Mouse (Mus musculus) heart, postnatal 0 days (tissue): ENCODE data around the gene Kansl3. TPM values are rescaled to one million over a fixed set of nuclear protein-coding genes. Genes with fewer than 3 reads are reported as not detected.

Source experiments
- ATAC-seq: fragments of 200-750 bp; cut with Nextera tagmentation; 2 replicates; pipeline ENCODE4 v1.8.0; 2017; ENCODE audit warnings: low read depth, moderate number of reproducible peaks, moderate library complexity; ENCODE audit not compliant: insufficient read depth
- DNase-seq: peaks from one replicate; pipeline ENCODE4 v3.0.0-alpha.2; 2016; ENCODE audit warnings: low spot score
- H3K27ac ChIP-seq: fragments of 300-500 bp; sonication (generic); 2 replicates; pipeline ENCODE4 v1.5.1; 2014; ENCODE audit warnings: low read depth, mild to moderate bottlenecking
- H3K27me3 ChIP-seq: fragments of 300-500 bp; sonication (generic); 2 replicates; pipeline ENCODE4 v1.6.1; 2014; ENCODE audit warnings: low read length, mixed read lengths; ENCODE audit not compliant: control insufficient read depth, insufficient read depth
- H3K36me3 ChIP-seq: fragments of 300-500 bp; sonication (generic); replicated peaks from 2 replicates; pipeline ENCODE4 v1.6.1; 2014; ENCODE audit warnings: low read length, mixed read lengths; ENCODE audit not compliant: control insufficient read depth, insufficient read depth
- H3K4me1 ChIP-seq: fragments of 300-500 bp; sonication (generic); 2 replicates; pipeline ENCODE4 v1.6.1; 2014; ENCODE audit warnings: antibody characterized with exemption; ENCODE audit not compliant: control insufficient read depth, insufficient read depth
- H3K4me2 ChIP-seq: fragments of 300-500 bp; sonication (generic); 2 replicates; pipeline ENCODE4 v1.6.1; 2014; ENCODE audit warnings: low read depth, mild to moderate bottlenecking, low read length, moderate library complexity
- H3K4me3 ChIP-seq: fragments of 300-500 bp; sonication (generic); 2 replicates; pipeline ENCODE4 v1.5.1; 2014; ENCODE audit warnings: low read depth, low read length
- H3K9ac ChIP-seq: fragments of 300-500 bp; sonication (generic); replicated peaks from 2 replicates; pipeline ENCODE4 v1.6.1; 2014; ENCODE audit warnings: low read depth, low read length, mixed read lengths
- H3K9me3 ChIP-seq: fragments of 300-500 bp; sonication (generic); replicated peaks from 2 replicates; pipeline ENCODE4 v1.6.1; 2016; ENCODE audit warnings: low read length; ENCODE audit not compliant: control insufficient read depth
- CTCF ChIP-seq: IDR thresholded peaks from 2 replicates; pipeline ENCODE4 v1.5.1; 2016; ENCODE audit warnings: antibody characterized with exemption, control low read depth, low read depth
- EP300 ChIP-seq: IDR thresholded peaks from 2 replicates; pipeline ENCODE4 v1.6.1; 2016; ENCODE audit warnings: antibody characterized with exemption, low read depth
- WGBS: fragments of 180-500 bp; shearing (Covaris S2); extraction: QIAGEN DNeasy Blood & Tissue Kit; methylation state at CpG from one replicate; pipeline ENCODE4 v1.1.7; 2014; 5-methylcytosine and 5-hydroxymethylcytosine counted together
- polyA plus RNA-seq: library from polyadenylated mRNA; unstranded; fragments of >200 nt; fragmentation: Nextera tagmentation; extraction: Ambion mirVana; gene quantifications from 2 replicates; pipeline ENCODE4 v1.2.1, GENCODE M21; 2015
- total RNA-seq: library from RNA; depleted of rRNA; stranded (reverse); fragments of >200 nt; gene quantifications from 2 replicates; pipeline ENCODE4 v1.2.3, GENCODE M21; 2014; ENCODE audit warnings: low replicate concordance

Gene Kansl3
- total and polyA plus RNA-seq, 2 experiments from 2014 or later = 29.7 to 46.3 TPM

DNA sequence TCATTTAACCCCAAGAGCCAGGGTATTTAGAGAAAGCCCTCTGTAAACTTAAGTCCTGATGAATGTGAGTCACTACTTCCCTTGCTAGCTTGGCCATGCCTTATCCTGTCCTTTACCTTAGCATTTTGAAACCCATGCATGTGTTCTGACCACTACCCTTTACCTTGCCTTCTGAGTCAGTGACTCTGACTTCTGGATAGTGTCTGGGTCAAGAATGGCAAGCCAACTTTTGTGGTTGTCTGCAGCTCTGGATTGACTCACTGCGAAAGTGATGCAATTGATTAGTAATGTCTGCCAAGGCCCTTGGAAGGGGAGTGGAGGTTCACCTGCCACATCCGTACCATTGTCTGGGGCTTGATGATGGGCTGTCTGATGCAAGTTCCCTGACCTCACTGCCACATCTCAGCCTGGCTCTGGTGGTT lies 43.1 kb downstream of the Kansl3 start:
- DNase-seq (no peak), ATAC-seq (no peak)
- WGBS = 89% methylated on average over 2 of the region's 2 CpGs
- Histone ChIP-seq H3K36me3 (peaks cover 8% of the 10 kb centered on the region), H3K27me3 (no peaks in the 10 kb centered on the region), H3K9ac (no peak overlapping the region), H3K4me3 (no peak overlapping the region), H3K9me3 (no peaks in the 10 kb centered on the region), H3K4me1 (no peaks in the 10 kb centered on the region), H3K4me2 (no peak overlapping the region), H3K27ac (no peak overlapping the region)
- no peak for TF ChIP-seq CTCF
- no peak for TF ChIP-seq EP300

DNA sequence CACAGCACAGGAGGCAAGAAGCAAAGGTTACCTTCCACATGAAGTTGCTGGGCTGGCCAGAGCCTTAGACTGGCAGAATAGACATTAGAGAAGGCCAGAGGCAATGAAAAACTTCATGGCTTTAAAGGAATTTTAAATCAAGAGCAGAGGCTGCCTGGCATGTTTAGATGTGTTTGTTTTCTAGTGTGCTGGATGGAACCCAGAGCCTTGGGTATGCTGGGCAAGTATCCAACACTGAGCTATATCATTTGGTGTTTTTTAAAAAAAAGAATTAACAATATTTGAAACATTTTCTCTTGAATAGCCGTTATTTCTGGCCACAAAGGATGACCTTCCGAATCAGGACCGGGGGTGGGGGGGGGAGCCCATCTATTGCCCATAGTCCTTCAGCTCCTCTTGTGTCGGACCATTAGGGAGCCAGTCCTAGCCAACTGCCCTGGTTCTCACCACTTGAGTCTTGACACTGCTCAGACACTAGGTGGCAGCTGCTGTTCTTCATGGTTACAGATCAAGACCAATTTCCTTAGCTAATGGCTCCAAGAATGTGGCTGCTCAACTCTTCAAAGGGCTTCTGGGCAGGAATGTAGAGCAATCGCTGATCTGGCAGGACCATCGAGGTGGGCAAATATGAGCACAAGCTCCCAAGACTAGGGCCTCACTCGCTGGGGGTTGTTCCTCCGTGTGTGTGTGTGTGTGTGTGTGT lies 45.1 kb downstream of the Kansl3 start:
- Histone ChIP-seq H3K4me2 (no peak overlapping the region), H3K4me1 (no peaks in the 10 kb centered on the region), H3K27ac (no peak overlapping the region), H3K9me3 (no peaks in the 10 kb centered on the region), H3K27me3 (no peaks in the 10 kb centered on the region), H3K9ac (no peak overlapping the region), H3K4me3 (no peak overlapping the region), H3K36me3 (peaks cover 28% of the 10 kb centered on the region)
- TF ChIP-seq CTCF (peak; percentile 77), EP300 (no peak)
- DNase-seq (peak; percentile 81), ATAC-seq (peak; percentile 73)
- WGBS = 33% methylated on average over 8 of the region's 8 CpGs

DNA sequence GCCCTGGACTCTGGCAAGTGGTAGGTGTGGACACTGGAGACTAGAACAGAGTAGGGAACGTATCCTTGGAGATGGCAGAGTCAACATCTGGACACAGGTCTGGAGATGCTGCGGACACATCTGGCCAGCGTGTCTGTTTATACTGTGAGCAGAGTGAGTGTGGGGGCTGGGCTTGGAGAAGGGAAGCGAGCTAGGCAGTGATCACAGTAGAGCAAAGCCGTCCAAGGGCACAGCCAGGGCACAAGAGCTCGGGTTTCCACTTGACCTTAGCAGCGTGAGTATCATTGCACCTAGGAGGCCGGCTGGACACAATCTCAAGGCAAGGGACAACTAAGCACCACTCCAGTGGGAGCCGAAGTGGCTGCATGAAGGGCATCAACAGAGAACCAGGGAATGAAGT lies 45.9 kb downstream of the Kansl3 start:
- ATAC-seq (no peak), DNase-seq (no peak)

DNA sequence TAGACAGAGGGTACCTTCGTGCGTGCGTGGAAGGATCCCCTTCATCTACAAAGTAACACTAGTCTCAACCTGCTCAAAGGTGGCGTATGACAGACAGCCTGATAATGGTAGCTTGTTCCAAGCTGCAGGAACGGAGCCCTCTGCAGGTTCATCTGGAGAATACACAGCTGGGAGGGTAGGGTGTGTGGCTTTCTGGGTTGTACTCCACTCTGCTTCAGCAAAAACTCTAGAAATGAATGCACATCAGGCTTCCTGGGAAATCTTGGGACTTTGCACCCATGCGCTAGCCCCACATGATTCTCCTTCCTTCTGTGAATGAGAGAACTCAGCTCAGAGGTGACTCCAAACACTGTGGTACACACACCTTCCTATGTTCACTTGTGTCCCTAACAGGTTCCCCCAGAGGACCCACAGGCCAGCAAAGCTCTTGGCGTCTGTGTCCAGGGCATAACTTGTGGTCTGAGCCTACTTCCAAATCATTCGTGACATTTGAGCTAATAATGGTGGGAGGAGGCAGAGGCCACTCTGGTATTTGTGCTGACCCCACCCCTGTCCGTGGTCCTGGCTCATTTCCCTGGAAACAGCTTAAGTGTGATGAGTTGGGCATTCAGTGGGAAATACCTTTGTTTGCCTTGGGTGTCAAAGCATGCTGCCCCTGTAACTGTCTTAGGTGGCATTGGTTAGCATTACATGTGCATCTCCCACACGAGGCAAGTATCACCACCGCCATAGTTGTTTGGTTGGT lies 47.0 kb downstream of the Kansl3 start:
- WGBS = 67% methylated on average over 11 of the region's 11 CpGs
- ATAC-seq (no peak), DNase-seq (no peak)
- Histone ChIP-seq H3K4me2 (no peak overlapping the region), H3K36me3 (peaks cover 43% of the 10 kb centered on the region), H3K4me1 (no peaks in the 10 kb centered on the region), H3K4me3 (no peak overlapping the region), H3K9ac (no peak overlapping the region), H3K9me3 (no peaks in the 10 kb centered on the region), H3K27me3 (no peaks in the 10 kb centered on the region), H3K27ac (no peak overlapping the region)
- TF ChIP-seq CTCF = peak; percentile 25
- no peak for TF ChIP-seq EP300

More for the DNA sequence above, 45.9 kb downstream of the Kansl3 start:
- Histone ChIP-seq H3K4me2 (no peak overlapping the region), H3K36me3 (peaks cover 33% of the 10 kb centered on the region), H3K27me3 (no peaks in the 10 kb centered on the region), H3K4me3 (no peak overlapping the region), H3K27ac (no peak overlapping the region), H3K9ac (no peak overlapping the region), H3K4me1 (no peaks in the 10 kb centered on the region), H3K9me3 (no peaks in the 10 kb centered on the region)
- TF ChIP-seq EP300 (no peak), CTCF (no peak)
- 42% methylated on average over 9 of the region's 9 CpGs for WGBS

DNA sequence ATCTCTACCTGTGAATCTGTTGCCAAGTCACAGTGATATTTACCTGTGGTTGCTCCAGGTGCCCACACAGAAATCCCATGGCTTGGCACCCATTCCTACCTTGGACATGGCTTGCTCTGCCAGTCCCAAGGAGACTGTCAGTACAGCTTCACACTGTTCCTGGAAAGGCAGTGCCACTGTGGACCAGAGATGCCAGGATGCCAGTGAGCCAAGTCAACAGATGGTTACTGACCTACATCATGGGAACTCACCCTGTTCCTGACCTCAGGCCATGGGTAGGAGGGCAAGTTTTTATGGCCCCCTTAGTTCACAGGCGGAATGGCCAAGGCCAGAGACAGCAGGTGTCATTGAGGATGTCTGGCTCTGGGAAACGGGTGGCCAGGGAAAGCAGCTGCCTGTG lies 47.8 kb downstream of the Kansl3 start:
- DNase-seq (no peak), ATAC-seq (no peak)
- no peak for TF ChIP-seq CTCF
- TF ChIP-seq EP300 = no peak
- H3K4me1 ChIP-seq = no peaks in the 10 kb centered on the region
- WGBS = 76% methylated on average over 2 of the region's 2 CpGs
- peaks cover 45% of the 10 kb centered on the region for H3K36me3 ChIP-seq
- no peaks in the 10 kb centered on the region for H3K27me3 ChIP-seq
- no peak overlapping the region for H3K4me2 ChIP-seq
- H3K9ac ChIP-seq = no peak overlapping the region
- no peaks in the 10 kb centered on the region for H3K9me3 ChIP-seq
- no peak overlapping the region for H3K4me3 ChIP-seq
- H3K27ac ChIP-seq = no peak overlapping the region
